Mouse (Mus musculus) heart, postnatal 0 days (tissue): ENCODE data around the gene Diexf.

Experiments
- CTCF ChIP-seq: IDR thresholded peaks from 2 replicates; pipeline ENCODE4 v1.5.1; 2016; ENCODE audit warnings: antibody characterized with exemption, control low read depth, low read depth
- EP300 ChIP-seq: IDR thresholded peaks from 2 replicates; pipeline ENCODE4 v1.6.1; 2016; ENCODE audit warnings: antibody characterized with exemption, low read depth

- TF ChIP-seq CTCF (no peak), EP300 (no peak)
Measured at GRCm38 (mm10) chr1:193167746-193168145, 37.7 kb upstream of the Diexf start, which contains the start of gene A130010J15Rik.
